Mouse (Mus musculus): ENCODE measurements around the gene Camk2d.

- TF ChIP-seq HCFC1 (IDR thresholded peaks at IDR 0.05; ENCODE audit: borderline replicate concordance, insufficient read depth, low read length): no peak
- TF ChIP-seq ZNF384 (IDR thresholded peaks at IDR 0.05; ENCODE audit: low read depth, low read length): no peak
- no peak for TF ChIP-seq CHD2 (IDR thresholded peaks at IDR 0.05; ENCODE audit: low read depth, low read length)
Observed at GRCm38 (mm10) chr3:126604656-126605434, 8.7 kb downstream of the Camk2d start.
